Mouse (Mus musculus) layer of hippocampus, adult 18-20 months (tissue): ENCODE measurements around the gene Daam1. TPM values are rescaled to one million over a fixed set of nuclear protein-coding genes. Genes with fewer than 3 reads are reported as not detected.
A peak's percentile ranks its signal among the peaks of the same experiment; 100 is the strongest.

Source experiments
- DNase-seq, 2 experiments: peaks; one replicate each; pipeline ENCODE4 v3.0.0; 2022; ENCODE audit warnings: low spot score in 2 of 2
- total RNA-seq, 2 experiments: library from RNA; stranded (reverse); gene quantifications; 2 replicates each; pipeline ENCODE4 v1.2.3; 2021

The Daam1 gene
- total RNA-seq, 2 experiments from 2014 or later, result 58.1 to 63.0 TPM

DNA sequence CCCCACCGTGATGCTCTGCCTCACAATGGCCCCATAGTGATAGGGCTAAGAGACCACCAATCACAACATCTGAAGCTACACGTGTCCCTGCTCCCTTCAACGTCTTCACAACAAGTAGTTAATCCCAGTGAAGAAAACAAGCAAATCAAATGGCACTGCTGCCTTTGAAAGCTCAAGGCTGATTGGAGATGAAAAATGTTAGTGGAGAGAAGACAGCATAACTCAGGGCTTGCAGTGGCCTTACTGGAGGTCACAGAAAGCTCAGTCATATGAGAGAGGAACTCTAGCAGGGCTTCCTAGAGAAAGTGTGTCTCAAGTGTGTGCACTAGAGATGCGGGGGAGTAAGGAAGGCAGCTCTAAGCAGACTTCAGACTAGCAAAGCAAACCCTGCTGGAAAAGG lies 131.7 kb downstream of the Daam1 start:
- DNase-seq, result no peak

DNA sequence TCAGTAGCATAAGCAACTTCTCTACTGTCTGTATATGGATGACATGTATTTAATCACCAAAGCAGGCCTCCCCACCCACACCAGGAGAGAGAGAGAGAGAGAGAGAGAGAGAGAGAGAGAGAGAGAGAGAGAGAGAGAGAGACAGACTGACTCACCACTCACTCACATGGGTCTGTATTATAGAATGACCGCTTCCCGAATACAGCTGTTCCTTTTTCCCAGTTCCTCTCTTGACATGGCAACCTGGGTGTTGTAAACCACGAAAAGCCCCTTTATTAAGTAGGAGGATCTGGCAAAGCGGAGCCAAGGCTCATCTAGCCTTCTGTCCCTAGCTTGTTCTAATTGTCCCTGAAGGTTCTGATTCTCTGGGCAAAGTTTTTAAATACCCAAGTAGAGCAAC lies 137.7 kb downstream of the Daam1 start:
- DNase-seq, result no peak

DNA sequence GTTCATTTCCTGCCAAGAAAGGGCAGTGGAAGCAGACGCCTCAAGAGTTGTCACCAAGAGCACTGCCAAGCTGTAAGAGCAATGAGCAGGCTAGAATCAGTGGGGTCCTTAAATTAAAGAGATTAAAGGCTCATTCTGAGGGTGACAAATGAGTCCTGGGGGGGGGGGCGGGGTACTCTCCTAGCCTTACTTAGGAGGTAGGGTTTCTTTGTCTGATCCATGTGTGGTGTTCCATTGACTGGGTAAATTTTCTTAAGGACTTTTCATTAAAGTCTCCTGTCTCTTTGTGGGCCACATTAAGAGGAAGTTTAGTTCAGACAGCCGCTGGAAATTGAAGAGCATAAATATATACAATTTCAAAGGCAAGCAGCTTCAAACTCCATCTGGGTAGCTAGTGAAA lies 138.1 kb downstream of the Daam1 start:
- DNase-seq, result no peak

DNA sequence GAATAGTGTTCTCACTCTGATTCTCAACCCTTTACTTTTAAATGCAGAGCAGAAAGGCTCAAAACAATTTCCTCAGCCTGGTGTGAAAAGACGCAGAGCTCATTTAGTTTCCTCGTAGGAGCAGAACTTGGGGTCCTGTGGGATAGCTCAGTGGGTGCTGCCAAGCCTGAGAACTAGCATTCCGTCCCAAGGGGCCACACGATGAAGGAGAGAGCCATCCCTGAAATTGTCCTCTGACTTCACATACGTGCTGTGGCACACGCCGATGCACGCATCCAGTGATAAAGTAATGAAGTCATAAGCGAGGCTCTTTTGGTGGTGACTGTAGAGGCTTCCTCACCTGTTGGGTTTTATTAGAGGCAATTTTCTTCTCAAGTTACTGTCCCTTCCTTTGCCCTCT lies 138.6 kb downstream of the Daam1 start:
- no peak for DNase-seq

DNA sequence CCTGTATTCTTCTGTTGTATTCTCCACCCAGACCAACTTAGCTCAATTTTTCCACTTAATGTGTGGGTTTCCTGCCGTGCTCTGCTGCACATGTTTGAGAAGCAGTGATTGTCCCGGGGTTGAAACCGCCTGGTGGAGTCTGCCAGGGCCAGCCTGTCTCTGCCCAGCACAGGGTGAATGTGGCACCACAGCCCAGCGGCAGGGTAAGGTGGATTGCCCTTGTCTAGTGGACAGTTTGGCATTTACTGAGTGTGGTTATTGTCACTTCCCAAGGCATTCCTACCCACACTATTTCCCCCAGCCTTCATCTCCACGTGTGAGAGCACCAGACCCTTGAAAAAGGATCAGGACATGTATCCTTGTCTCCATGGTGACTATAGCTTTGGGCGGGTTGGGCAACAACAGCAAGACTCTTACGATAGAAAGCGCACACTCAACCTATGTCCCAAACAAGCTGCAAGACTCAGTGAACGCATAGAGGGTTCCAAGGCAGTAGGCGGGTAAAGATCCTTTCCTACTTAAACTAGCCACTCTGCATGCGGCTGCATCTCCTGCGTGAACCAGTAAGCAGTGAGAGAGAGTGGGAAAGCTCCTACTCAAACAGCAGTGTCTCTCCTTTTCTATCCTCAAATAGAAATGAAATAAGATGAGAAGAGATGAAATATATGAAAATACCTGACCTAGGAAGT lies 139.2 kb downstream of the Daam1 start:
- DNase-seq, result no peak

DNA sequence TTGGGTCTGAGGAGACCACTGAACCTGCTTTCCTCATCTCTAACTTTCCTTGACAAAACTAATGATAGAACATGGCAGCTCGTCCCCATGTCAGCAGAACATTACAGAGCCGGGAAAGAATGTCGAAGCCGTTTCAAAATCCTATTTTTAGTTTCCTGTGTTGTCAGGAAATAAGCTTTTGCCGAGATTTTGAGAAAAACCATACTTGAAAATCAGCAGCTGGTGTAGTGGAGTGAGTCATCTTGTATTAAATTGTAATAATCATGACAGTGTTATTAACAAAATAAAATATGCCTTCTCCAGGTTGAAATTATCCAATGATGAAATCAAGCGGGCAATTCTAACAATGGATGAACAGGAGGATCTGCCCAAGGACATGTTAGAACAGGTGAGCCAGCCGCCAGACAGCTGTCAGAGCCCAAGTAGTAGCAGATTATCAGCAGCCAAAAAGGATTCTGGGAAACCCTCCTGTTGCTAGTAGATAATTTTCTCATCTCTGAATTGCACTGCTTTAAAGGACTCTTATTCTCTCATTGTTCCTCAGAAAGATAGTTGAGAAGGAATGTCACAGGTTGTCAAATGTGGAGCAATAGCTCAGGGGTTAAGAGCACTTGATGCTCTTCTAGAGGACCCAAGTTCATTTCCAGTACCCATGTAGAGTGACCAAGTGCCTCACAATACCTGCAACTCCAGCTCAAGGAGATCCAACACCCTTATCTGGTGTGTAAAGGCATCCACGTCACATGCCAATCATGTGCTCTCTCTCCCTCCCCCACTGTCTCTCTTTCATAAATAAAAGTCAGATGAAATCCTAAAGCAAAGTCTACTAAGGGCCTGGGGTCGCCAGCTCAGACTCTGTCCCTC lies 140.1 kb downstream of the Daam1 start:
- DNase-seq, result no peak

DNA sequence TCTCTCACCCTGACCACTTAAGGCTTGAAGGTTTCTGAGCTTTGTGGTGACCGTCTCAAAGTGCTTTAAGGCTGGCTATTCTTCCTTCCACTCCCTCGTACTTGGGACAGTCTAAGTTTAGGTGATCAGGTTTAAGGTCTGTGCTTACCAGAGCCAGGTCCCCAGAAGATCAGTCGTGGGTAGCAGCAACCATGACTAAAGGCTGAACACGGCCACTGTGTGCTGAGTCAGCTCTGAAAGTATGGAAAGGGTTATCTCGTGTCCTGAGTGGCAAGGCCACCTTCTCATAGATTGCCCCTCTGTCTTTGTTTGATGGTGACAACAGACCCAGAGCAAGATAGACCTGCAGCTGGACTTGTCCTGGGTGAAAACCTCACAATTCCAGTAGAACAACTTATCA lies 141.2 kb downstream of the Daam1 start:
- no peak for DNase-seq

DNA sequence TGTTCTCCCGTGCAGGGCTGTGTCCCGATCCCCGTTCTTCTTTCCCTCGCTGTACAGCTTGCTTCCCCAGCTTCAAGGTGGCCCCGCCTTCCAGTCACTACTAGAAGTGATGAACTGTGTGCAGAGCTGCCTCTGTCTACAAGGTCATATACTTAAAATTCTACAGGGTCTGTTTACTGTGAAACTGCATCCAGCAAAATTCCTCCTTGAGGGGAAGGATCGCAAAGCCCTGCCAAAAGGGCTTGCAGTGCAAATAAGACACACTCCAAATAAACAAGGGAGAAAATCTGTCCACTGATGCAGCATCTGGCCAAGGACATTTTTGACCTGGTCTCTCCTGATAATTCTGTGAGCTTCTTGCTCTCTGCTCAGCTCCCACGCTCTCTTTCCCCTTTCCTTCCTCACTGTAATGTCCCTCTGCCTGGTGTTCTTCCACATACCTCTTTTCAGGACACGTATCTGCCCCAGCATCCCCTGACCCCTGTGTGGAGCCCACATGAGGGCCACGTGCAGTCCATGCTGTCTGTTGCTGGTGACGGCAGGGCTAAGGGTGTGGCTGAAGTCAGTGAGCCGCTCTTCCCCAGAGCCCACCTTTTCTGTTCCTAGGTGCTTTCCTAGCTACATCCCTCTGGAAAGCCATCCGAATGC lies 141.9 kb downstream of the Daam1 start:
- DNase-seq, result no peak

DNA sequence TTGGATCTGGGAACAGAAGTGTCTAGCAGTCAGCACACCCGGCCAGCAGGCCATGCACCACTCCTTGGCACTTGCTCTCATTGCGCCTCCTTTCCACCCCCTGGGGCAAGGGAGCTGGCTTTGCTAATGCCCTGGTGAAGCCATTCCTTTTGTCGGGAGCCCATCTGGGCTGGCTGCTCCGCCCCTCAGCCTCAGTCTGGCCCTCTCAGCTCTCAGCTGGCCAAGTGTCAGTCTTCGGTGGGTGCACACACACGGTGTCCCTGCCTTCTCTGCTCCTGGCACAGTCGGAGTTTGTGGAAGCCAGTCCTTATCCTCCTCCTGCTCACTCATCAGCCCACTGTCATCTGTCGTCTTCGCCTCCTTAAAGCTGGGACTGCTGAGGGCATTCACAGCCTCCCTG lies 142.7 kb downstream of the Daam1 start:
- DNase-seq, result no peak

DNA sequence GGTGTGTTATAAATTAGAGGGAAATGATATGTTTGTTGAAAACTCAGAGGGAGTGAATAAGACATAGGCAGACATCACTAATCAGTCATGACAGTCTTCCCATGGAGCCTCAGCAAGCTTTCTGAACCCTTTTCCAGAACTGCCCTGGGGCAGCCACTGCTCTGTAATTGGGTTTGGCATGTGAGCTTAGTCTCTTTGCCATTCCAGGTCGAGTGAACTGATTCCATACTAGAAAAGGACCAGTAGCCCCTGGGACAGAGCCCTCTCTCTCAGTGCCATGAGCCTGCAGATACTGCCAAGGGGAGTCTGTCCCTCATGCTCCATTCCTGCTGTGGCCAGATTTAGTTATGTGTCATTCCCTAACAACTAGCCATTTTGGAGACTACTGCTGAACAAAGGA lies 144.7 kb downstream of the Daam1 start:
- DNase-seq, result no peak

DNA sequence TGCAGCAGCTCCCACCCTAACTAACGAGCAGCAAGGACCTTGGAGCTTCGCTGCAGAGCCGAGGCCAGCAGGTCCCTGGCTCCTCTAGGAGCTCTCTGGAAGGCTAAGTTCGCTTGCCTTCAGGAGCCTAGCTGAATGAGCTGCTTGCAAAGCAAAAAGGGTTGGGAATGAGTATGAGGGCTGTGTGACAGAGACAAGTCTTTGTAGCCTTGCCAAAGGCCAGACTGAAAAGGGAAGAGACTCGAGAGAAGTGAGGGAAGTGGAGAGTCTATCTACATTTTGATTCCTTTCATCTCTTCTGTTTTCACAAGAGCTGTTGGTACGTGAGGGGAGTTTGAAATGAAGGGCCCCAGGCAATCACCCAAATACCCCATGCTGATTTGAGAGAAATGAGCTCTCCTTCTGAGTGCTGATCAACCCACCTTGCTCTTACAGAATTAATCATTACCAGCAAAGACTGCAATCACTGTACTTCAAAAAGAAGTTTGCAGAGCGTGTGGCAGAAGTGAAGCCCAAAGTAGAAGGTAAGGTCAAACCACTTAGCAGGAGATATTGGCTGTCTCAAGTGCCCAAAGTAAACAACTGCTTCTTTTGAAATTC lies 145.6 kb downstream of the Daam1 start:
- DNase-seq, result no peak

DNA sequence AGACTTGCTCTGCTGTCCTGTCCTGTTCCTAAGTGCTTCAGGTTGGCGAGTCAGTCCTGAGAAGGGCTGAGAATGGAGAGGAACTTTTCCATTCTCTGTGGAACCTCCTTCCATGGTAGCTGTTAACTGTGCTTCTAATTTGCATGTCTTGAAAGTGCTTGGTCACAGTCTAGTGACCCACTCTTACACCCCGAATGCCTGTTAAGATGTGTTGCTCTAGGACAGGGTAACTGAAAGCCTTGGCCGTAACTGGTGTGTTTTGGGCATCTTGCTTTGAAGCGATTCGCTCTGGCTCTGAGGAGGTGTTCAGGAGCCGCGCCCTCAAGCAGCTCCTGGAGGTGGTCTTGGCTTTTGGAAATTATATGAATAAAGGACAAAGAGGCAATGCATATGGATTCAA lies 146.5 kb downstream of the Daam1 start:
- DNase-seq, result no peak

DNA sequence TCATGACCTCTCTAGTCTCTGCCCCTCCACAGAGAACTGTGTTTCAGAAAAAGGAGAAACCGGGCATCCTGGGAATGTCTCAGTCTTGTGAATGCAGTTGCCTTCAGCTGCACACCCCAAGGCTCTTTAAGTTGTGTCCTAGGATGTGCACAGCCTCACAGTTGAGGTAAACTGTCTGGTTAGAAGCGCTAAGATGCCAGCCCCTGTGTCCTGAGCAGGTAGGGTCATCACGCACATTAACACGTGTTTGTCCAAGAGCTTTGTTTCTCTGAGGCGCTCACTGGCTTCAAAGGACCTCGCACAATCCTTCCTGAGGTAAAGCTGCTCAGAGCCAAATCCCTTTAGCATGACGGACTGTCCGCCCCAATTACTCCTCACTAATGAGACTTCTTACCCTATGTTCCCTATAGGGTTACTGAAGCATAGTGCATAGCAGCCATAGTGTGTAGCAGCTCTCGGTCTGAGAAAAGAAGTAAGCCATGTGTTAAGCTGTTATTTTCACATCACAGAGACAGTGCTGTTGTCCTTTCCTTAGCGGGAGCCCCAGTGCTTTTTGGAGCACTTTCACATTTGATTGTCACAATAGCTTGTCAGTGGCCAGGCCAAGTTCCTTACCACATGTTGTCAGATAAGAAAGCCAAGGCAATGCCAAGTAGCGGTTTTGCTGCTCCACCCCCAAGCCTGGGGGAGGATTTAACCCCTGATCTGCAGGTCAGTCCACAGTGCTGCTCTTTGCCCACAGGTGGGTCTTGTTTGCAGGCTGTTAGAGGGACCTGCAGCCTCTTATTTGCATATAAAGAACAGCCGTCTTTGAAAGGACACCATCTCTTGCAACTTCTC lies 147.9 kb downstream of the Daam1 start:
- DNase-seq, result no peak

DNA sequence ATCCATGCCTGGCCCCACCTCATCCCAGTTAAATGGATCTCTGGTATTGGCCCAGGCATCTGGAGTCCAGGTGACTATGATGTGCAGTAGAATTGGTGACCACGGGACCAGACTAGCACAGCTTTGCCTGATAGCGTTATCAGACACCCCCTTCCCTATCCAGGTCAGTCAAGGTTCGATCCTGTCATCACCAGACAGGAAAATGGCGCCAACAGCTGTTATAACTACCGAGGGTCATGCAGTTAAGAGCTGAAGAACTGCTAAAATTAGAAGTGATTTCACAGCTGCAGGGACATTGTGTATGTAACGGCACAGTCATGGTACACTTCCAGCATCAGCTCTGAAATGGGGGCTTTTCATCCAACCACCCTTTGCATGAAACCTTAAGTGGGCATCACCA lies 149.3 kb downstream of the Daam1 start:
- DNase-seq, result no peak

DNA sequence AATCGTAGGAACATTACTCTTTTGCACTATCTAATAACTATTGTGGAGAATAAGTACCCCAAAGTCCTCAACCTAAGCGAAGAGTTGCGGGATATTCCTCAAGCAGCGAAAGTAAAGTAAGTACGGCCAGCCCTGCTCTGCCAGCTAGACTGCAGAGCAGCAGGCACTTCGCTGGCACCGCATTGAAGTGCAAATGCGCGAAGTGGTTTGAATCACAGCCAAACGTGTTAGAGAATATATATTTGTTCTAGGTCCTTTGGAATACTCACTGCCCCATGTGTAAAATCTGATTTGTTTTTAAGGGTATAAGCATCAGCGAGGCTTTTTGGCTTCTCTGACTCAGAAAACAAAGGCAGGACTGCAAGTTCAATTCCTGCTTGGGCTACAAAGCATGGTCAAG lies 149.9 kb downstream of the Daam1 start:
- no peak for DNase-seq

DNA sequence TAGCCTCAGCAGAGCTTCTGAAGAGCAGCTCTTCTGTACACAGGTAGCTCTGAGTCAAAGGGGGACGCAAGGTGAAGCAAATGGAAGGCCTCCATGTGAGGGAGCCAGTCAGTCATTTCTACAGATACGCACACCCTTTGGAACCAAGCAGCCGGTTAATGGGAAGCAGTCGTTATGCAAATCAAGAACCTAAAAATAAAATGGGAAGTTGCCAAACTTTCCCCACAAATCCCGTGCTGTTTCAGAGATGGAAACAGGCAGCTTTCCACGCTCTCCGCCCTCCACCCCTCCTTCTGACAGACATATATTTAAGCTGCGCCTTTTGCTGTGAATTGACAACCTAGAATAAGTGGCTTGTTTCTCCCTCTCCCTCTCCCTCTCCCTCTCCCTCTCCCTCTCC lies 150.4 kb downstream of the Daam1 start:
- peak; percentile 60 to 75 for DNase-seq

DNA sequence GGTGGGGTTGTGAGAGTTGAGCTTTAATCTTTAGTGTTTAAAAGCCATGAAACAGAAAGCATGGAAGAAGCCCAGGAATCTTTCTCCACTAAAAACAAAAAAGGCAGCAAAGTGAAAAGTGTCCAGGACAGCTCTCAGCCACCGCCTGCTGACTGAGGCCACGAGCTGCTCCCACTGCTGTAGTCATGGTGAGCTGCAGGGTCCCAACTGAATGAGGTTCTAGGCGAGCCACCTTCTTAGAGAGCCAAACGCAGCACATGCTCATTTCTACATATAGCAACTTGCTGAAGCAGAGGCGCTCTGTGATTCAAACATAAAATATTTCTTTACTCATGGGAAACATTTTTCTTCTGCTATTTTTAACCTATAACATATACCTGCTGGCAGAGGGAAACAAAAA lies 150.9 kb downstream of the Daam1 start:
- DNase-seq, result no peak

DNA sequence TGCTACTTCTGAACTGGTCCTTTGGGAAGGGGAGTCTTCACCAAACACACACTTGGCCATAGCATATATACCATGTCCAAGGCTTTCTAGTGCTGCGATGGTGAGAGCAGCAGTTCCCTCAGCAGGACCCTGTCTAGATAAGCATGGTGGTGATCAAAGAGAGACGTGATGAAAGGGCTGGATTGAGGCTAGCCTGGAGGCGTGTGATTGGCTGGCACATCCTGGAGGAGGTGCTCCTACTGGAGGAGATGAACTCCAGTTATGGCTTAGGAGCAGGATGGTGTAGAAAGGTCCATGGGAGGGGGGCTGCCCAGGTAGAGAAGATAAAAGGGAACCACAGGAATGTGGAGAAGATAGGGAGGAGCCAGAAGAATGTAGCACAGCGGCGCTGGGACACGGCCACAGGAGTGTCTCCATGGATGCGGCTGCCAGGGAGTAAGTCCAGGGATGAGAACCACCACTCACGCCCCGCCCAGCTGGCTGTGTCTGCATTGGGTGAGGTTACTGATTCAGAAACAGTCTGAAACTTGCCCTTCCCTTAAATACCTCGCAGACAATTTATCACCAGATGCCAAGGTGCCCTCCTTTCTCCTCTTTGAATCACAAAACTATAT lies 152.3 kb downstream of the Daam1 start:
- DNase-seq, result no peak

DNA sequence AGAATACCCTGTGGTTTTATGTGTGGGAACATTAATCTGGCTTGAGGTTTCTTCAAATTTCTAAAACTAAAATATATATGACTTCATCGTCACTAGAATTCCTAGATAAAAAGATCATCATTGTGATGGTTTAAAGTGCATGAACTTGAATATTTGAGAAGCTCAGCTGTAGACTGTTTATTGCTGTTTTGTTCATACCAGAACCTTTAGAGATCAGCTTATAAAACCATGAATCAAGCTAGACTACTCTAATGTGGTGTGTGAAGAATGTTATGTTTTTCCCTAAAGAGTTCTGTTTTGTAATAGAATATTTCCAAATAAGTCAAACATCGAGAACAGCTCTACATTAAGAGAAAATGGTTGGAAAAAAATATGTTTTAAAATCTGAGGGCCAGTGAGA lies 156.3 kb downstream of the Daam1 start:
- no peak for DNase-seq

DNA sequence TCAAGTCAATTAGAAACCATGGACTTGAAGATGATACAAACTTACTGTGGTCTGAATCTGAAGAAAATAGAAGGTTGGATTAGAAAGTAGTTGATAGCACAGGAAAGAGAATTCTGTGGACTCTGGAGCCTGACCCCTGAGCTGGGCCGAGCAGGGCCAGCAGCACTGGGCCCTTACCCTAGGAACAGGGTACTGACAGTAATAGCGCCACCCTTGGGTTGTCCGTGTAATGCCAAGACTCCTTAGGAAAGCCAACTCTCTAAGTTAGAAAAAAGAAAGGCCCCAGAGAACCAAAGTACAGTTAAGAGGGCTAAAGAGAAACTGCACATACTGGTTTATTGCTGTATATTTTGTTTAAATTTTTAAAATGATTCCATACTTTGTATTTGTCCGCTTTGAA lies 157.0 kb downstream of the Daam1 start:
- DNase-seq, result no peak

DNA sequence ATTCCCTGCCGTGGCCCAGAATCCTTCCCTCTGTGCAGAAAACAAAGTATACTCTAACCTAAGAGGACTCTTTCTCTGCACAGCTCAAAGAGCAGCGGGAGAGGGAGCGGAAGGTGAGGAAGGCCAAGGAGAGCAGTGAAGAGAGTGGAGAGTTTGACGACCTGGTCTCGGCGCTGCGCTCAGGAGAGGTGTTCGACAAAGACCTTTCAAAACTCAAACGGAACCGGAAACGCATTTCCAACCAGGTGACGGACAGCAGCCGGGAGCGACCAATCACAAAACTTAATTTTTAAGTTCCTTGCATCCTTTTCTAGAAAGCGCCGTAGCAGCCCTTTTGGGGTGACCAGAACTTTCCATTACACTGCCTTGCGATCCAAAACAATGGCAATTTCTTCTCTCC lies 158.7 kb downstream of the Daam1 start:
- DNase-seq, result no peak
